Mouse (Mus musculus): ENCODE measurements around the gene Mief2.

Gene Mief2

GRCm38 (mm10) chr11:60719263-60719662, 8.9 kb upstream of the Mief2 start:
- DNase-seq (ENCODE audit: low spot score), result no peak

GRCm38 (mm10) chr11:60726601-60727391, 1.4 kb upstream of the Mief2 start, which contains the start of gene Flii:
Gene Flii (minus strand): TSS chr11:60727263.
- DNase-seq (ENCODE audit: low spot score), result peak; percentile 80

GRCm38 (mm10) chr11:60727392-60728140, 632 bp upstream of the Mief2 start:
- DNase-seq (ENCODE audit: low spot score), result no peak

GRCm38 (mm10) chr11:60729217-60729641, 1.0 kb downstream of the Mief2 start:
- DNase-seq (ENCODE audit: low spot score), result no peak

GRCm38 (mm10) chr11:60730169-60730568, 2.0 kb downstream of the Mief2 start:
- no peak for DNase-seq (ENCODE audit: low spot score)

GRCm38 (mm10) chr11:60731251-60731650, 3.1 kb downstream of the Mief2 start:
- DNase-seq (ENCODE audit: low spot score), result no peak

- DNase-seq (ENCODE audit: low spot score), result no peak
These were observed 6.0 kb downstream of the Mief2 start for GRCm38 (mm10) chr11:60734206-60734605.

- DNase-seq (ENCODE audit: low spot score), result no peak
These were observed 7.0 kb downstream of the Mief2 start for GRCm38 (mm10) chr11:60735191-60735590.

- no peak for DNase-seq (ENCODE audit: low spot score)
These were observed 8.3 kb downstream of the Mief2 start for GRCm38 (mm10) chr11:60736491-60736890.

GRCm38 (mm10) chr11:60737450-60737849, 9.3 kb downstream of the Mief2 start:
- DNase-seq (ENCODE audit: low spot score), result no peak

GRCm38 (mm10) chr11:60740321-60740720, 12.1 kb downstream of the Mief2 start:
- no peak for DNase-seq (ENCODE audit: low spot score)

GRCm38 (mm10) chr11:60755570-60755969, 27.4 kb downstream of the Mief2 start:
- no peak for DNase-seq (ENCODE audit: low spot score)

- no peak for DNase-seq (ENCODE audit: low spot score)
These were observed 33.5 kb downstream of the Mief2 start for GRCm38 (mm10) chr11:60761681-60762080.

- DNase-seq (ENCODE audit: low spot score), result no peak
These were observed 38.8 kb downstream of the Mief2 start for GRCm38 (mm10) chr11:60766969-60767368.

- DNase-seq (ENCODE audit: low spot score), result no peak
These were observed 41.1 kb downstream of the Mief2 start for GRCm38 (mm10) chr11:60769322-60769721.

GRCm38 (mm10) chr11:60770776-60771175, 42.6 kb downstream of the Mief2 start:
- no peak for DNase-seq (ENCODE audit: low spot score)

GRCm38 (mm10) chr11:60772161-60772560, 44.0 kb downstream of the Mief2 start:
- DNase-seq (ENCODE audit: low spot score), result no peak

- DNase-seq (ENCODE audit: low spot score), result no peak
These were observed 46.0 kb downstream of the Mief2 start for GRCm38 (mm10) chr11:60774158-60774689.

- no peak for DNase-seq (ENCODE audit: low spot score)
These were observed 46.6 kb downstream of the Mief2 start for GRCm38 (mm10) chr11:60774841-60775240.

- DNase-seq (ENCODE audit: low spot score), result no peak
These were observed 47.4 kb downstream of the Mief2 start for GRCm38 (mm10) chr11:60775578-60775977.

- no peak for DNase-seq (ENCODE audit: low spot score)
These were observed 48.1 kb downstream of the Mief2 start for GRCm38 (mm10) chr11:60776107-60776828.
